Mouse (Mus musculus) neural tube, embryonic 14.5 days (tissue): ENCODE data around the gene Acp2. TPM values are rescaled to one million over a fixed set of nuclear protein-coding genes. Genes with fewer than 3 reads are reported as not detected.

Source experiments
- ATAC-seq: fragments of 200-750 bp; cut with Nextera tagmentation; 2 replicates; pipeline ENCODE4 v1.8.0; 2017; ENCODE audit warnings: low read depth, mild to moderate bottlenecking, moderate TSS enrichment, moderate library complexity
- H3K27ac ChIP-seq: fragments of 300-500 bp; sonication (generic); 2 replicates; pipeline ENCODE4 v1.5.1; 2014; ENCODE audit warnings: low read depth, mild to moderate bottlenecking, control low read depth, low read length, moderate library complexity, mixed read lengths
- H3K27me3 ChIP-seq: fragments of 300-500 bp; sonication (generic); 2 replicates; pipeline ENCODE4 v1.6.1; 2014; ENCODE audit warnings: low read length; ENCODE audit not compliant: control insufficient read depth, insufficient read depth
- H3K36me3 ChIP-seq: fragments of 300-500 bp; sonication (generic); 2 replicates; pipeline ENCODE4 v1.6.1; 2014; ENCODE audit warnings: low read length, mixed read lengths; ENCODE audit not compliant: control insufficient read depth, insufficient read depth
- H3K4me1 ChIP-seq: fragments of 300-500 bp; sonication (generic); 2 replicates; pipeline ENCODE4 v1.6.1; 2014; ENCODE audit warnings: low read length; ENCODE audit not compliant: control insufficient read depth, insufficient read depth
- H3K4me2 ChIP-seq: fragments of 300-500 bp; sonication (generic); 2 replicates; pipeline ENCODE4 v1.6.1; 2014; ENCODE audit warnings: mild to moderate bottlenecking, low read depth, low read length, control low read depth
- H3K4me3 ChIP-seq: fragments of 300-500 bp; sonication (generic); 2 replicates; pipeline ENCODE4 v1.5.1; 2014; ENCODE audit warnings: low read depth, low read length, control low read depth, mixed read lengths
- H3K9ac ChIP-seq: fragments of 300-500 bp; sonication (generic); replicated peaks from 2 replicates; pipeline ENCODE4 v1.6.1; 2014; ENCODE audit warnings: low read depth, mild to moderate bottlenecking, control low read depth, low read length, mixed read lengths
- H3K9me3 ChIP-seq: fragments of 300-500 bp; sonication (generic); 2 replicates; pipeline ENCODE4 v1.6.1; 2016; ENCODE audit warnings: low read length; ENCODE audit not compliant: control insufficient read depth
- WGBS: fragments of 180-500 bp; shearing (Covaris S2); extraction: QIAGEN DNeasy Blood & Tissue Kit; methylation state at CpG from one replicate; pipeline ENCODE4 v1.1.7; 2014; 5-methylcytosine and 5-hydroxymethylcytosine counted together
- polyA plus RNA-seq: library from polyadenylated mRNA; unstranded; fragments of >200 nt; fragmentation: Nextera tagmentation; extraction: Ambion mirVana; gene quantifications from 2 replicates; pipeline ENCODE4 v1.2.1, GENCODE M21; 2014

The Acp2 gene
- polyA plus RNA-seq, 1 experiment from 2014 or later, result 43.2 TPM

DNA sequence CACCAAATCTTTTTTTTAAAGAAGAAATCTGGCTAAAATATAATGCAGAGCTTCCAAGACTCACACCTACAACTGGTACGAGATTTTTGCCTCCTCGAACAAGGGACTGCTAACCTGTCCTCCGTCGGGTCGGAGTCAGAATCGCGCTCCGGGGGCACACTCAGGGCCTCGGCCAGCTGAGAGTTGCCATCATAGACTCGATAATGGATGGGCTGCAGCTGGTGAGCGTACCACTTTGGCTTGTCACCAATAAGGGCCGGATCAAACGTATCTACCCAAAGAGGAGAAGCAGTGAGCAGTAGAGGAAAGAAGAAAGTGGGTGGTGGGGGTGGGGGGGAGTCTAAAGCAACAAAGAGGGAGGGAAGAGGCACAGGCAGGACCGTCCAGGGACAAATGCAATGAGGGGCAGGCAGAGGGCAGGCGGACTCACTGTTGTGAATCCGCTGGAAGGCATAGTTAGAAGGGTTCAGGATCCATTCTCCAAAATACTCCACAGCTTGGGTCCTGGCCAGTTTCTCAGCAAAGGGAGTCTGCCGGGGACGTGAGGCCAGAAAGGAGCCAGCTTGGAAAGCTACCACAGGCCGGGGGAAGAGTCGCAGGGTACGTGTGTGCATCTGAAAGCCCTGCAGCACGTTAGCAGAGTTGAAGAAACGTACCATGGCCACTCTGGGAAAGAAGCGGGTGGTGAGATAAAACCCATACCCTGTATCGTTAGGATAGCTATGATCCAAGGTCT, 32.9 kb upstream of the Acp2 start:
- no peaks in the 10 kb centered on the region for H3K4me1 ChIP-seq
- ATAC-seq, result no peak
- no peak overlapping the region for H3K4me3 ChIP-seq
- H3K9ac ChIP-seq, result no peak overlapping the region
- no peaks in the 10 kb centered on the region for H3K9me3 ChIP-seq
- 84% methylated on average over 25 of the region's 25 CpGs for WGBS
- H3K27me3 ChIP-seq, result no peaks in the 10 kb centered on the region
- H3K27ac ChIP-seq, result no peak overlapping the region
- H3K36me3 ChIP-seq, result peaks cover 75% of the 10 kb centered on the region
- H3K4me2 ChIP-seq, result no peak overlapping the region

DNA sequence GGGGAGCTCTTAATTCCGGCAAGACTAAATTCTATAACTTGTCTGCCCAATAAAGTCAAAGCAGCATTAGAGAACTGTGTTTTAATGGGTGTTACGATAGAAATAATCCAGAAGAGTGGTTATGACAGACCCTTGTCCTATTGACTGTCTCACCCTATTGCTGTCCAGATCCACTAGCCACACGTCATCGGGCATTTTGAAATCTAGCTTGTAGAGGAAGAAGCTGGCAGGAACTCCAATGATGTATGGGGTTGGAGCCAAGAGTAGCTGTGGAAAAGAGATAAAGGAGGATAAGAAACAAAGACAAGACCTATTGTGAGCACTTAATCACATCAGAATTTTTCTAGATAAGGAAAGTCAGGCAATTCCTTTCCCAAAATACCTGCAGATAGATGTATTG, 27.2 kb upstream of the Acp2 start:
- Histone ChIP-seq H3K4me2 (no peak overlapping the region), H3K9ac (no peak overlapping the region), H3K27ac (no peak overlapping the region), H3K4me3 (no peak overlapping the region), H3K27me3 (no peaks in the 10 kb centered on the region), H3K9me3 (no peaks in the 10 kb centered on the region), H3K36me3 (peaks cover 44% of the 10 kb centered on the region), H3K4me1 (0 out of 2 replicates have a peak, but pooled peaks cover 1% of the 10 kb centered on the region)
- ATAC-seq, result no peak
- 90% methylated on average over 4 of the region's 4 CpGs for WGBS

DNA sequence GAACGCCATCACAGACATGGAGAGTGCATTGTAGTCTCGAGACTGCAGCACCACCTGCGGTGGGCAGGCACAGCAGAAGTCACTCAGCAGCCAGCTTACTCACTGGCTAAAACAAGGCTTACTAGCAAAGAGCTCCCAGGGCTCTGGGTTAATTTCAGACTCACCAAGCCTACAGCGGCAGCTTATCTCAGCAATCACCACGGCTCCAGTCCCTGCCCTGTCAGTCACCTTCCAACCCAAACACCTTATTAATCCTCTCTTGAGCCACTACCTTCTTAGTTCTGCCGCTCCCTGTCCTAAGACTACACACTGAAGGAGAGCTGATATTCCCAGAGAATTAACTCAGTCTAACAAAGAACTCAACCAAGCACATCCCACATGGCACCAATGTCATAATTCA, 26.5 kb upstream of the Acp2 start:
- WGBS, result 92% methylated on average over 6 of the region's 6 CpGs
- Histone ChIP-seq H3K27ac (no peak overlapping the region), H3K9me3 (no peaks in the 10 kb centered on the region), H3K4me2 (no peak overlapping the region), H3K4me3 (no peak overlapping the region), H3K9ac (no peak overlapping the region), H3K27me3 (no peaks in the 10 kb centered on the region), H3K4me1 (peaks cover 9% of the 10 kb centered on the region; the same call in 1 of the 2 replicates), H3K36me3 (peaks cover 44% of the 10 kb centered on the region)
- ATAC-seq, result no peak

DNA sequence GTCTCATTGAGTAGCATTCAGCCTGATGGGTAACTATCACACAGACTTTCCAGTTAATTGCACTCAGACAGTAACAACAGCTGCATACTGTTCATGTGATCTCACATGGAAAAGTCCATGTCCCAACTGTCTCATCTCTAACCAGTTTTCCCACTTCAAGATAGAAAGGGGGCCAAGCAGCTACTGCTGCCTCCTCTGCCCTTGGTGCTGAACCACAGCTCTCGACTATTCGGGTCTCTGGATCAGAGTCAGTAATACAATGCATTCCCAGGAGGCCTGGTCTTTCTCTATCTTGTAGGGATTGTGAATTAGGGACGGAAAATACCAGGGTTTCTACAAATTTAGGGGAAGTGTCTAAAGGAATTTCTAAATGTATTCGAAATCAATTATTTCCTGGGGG, 22.9 kb upstream of the Acp2 start:
- ATAC-seq, result no peak
- Histone ChIP-seq H3K4me3 (no peak overlapping the region), H3K9me3 (no peaks in the 10 kb centered on the region), H3K9ac (no peak overlapping the region), H3K4me1 (peaks cover 20% of the 10 kb centered on the region), H3K36me3 (peaks cover 20% of the 10 kb centered on the region), H3K4me2 (no peak overlapping the region), H3K27me3 (no peaks in the 10 kb centered on the region), H3K27ac (no peak overlapping the region)
- 42% methylated on average over 4 of the region's 4 CpGs for WGBS

DNA sequence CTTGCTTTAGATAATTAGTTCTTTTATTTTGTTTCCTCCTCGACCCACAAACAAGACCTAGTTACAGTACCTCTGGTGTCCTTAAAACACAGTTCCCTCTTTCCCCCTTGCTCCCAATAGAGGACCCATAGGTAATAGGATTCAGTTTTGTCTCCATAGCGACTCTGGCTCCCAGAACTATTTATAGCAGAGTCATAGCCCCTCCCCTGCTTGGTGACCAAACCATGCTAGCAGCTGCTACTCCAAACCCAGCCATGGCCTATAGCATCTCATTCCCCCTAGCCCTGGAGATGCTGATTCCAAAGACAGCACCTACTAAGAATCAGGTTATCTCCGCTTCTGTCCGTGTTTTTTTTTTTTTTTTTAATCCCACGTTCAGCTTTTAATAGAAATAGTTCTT, 22.0 kb upstream of the Acp2 start:
- peaks cover 20% of the 10 kb centered on the region for H3K4me1 ChIP-seq
- no peak overlapping the region for H3K9ac ChIP-seq
- peaks cover 16% of the 10 kb centered on the region for H3K36me3 ChIP-seq
- no peaks in the 10 kb centered on the region for H3K9me3 ChIP-seq
- H3K27me3 ChIP-seq, result no peaks in the 10 kb centered on the region
- peak overlapping the region; percentile 81; the same call in 1 of the 2 replicates for H3K4me2 ChIP-seq
- ATAC-seq, result no peak
- no peak overlapping the region for H3K4me3 ChIP-seq
- WGBS, result 64% methylated on average over 5 of the region's 5 CpGs
- H3K27ac ChIP-seq, result no peak overlapping the region

DNA sequence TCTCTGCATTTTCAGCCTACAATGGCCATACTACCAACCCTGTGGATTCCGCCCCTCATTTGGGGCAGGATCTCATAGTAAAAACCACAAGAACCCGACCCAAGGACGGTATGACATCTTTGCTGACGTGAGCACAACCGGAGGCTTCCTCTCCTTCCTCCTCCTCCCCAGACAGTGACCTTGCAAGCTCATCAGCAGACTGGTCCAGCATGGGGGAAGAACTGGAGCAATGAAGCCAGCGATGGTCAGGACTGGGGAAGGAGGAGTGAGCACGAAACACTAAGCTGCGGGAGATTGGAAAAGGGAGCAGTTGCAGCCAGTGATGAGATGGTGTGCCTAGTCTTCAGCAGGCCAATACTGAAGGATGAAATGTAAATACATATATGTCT, 20.7 kb upstream of the Acp2 start:
- no peak for ATAC-seq
- H3K4me2 ChIP-seq, result peak overlapping the region; percentile 81
- 6% methylated on average over 8 of the region's 8 CpGs for WGBS

DNA sequence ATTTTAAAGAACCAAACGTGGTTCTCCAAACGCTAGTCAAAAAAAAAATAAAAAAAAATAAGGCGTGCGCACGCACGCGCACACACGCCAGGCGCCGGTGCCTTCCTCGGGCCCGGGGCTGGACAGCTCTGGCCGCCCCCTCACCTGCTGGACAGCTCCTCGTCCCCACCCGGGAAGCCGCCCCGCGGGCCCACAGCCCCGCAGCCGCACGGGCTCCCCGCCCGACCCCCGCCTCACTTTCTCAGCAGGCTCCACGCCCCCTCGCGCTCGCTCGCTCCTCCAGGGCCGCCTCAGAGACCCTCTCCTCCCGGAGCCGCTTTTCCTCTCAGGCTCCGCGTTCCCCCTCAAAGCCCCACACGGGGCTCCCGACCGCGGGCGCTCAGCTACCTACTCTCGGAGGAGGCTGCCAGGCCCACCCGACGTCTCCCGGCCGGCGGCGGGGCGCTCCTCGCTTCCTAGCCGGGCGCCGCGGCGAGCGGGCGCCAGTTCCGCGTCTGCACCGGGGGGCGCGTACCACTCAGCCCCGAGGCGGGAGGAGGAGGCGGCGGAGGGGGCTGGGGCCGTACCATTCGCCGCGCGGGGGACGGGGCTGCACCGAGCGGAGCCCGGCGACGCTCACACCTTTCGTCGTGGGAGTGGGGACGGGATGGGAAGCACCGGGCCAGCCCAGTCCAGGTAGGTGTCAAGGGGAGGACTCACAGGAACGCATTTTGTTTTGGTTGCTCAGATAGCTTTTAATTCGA, 20.1 kb upstream of the Acp2 start:
- WGBS, result 1% methylated on average over 73 of the region's 81 CpGs
- Histone ChIP-seq H3K4me1 (peaks cover 20% of the 10 kb centered on the region), H3K9ac (peak overlapping the region; percentile 86), H3K36me3 (0 out of 2 replicates have a peak, but pooled peaks cover 6% of the 10 kb centered on the region), H3K9me3 (no peaks in the 10 kb centered on the region), H3K4me3 (peak overlapping the region; percentile 95), H3K27ac (peak overlapping the region; percentile 90), H3K4me2 (peak overlapping the region; percentile 81), H3K27me3 (no peaks in the 10 kb centered on the region)
- ATAC-seq, result peak; percentile 97

More for the DNA sequence above, 20.7 kb upstream of the Acp2 start:
- H3K27me3 ChIP-seq, result no peaks in the 10 kb centered on the region
- H3K9ac ChIP-seq, result peak overlapping the region; percentile 86
- H3K4me3 ChIP-seq, result peak overlapping the region; percentile 95
- peaks cover 20% of the 10 kb centered on the region for H3K4me1 ChIP-seq
- H3K36me3 ChIP-seq, result peaks cover 7% of the 10 kb centered on the region; the same call in 1 of the 2 replicates
- peak overlapping the region; percentile 90 for H3K27ac ChIP-seq
- H3K9me3 ChIP-seq, result no peaks in the 10 kb centered on the region

DNA sequence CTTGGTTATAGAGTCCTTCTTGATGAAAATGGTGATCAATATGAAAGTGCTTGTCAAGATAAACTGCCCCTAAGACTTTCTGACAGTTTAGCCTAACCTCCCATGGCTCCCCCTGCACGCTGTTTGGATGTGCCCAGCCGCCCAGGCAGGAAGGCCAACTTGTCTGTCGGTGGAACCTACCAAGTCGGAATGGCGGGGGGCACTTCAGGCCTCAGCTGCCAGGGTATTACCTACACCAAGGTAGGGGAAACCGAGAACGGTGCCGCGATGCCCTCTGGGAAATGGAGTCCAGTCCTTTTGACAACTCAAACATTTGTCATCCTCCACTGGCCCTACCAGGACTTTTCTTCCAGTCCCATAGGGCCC, 19.6 kb upstream of the Acp2 start:
- Histone ChIP-seq H3K9me3 (no peaks in the 10 kb centered on the region), H3K27me3 (no peaks in the 10 kb centered on the region), H3K4me2 (peak overlapping the region; percentile 81), H3K4me1 (peaks cover 20% of the 10 kb centered on the region), H3K4me3 (peak overlapping the region; percentile 95), H3K36me3 (0 out of 2 replicates have a peak, but pooled peaks cover under 1% of the 10 kb centered on the region), H3K9ac (peak overlapping the region; percentile 86), H3K27ac (peak overlapping the region; percentile 90)
- 0% methylated on average over 9 of the region's 9 CpGs for WGBS
- ATAC-seq, result peak; percentile 98
